Mouse (Mus musculus): ENCODE results near the gene Krt27.

DNA sequence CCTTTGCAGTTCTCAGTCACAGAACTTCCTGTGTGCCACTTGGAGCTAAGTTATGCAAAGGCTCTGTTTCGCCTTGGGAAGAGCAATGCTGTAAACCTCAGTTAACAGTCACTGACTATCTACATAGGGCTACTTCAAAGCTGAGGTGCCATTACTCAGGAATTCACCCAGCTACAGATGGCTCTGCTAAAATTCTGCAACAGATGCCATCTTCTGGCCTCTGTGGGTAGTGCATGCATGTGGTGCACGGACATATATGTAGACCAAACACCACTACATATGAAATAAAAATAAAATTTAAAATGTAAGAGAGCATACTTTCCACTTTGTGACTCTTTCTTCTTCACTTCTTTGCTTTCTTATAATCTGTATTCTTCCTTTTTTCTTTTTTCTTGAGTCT lies 43.3 kb downstream of the Krt27 start:
- TF ChIP-seq EP300 (IDR thresholded peaks at IDR 0.05; ENCODE audit: insufficient read depth, low read depth, low read length) (no peak), POLR2A (IDR thresholded peaks at IDR 0.05; ENCODE audit: insufficient read depth, low read depth, low read length) (no peak), CTCF (IDR thresholded peaks at IDR 0.05) (peak; percentile 88)
